Mouse (Mus musculus): ENCODE measurements around the gene Hap1.
"Not testable (repeated sequence)": the region's sequence is repeated elsewhere in the genome, so short reads cannot be mapped to it uniquely, and the experiment has no call there.

Hap1 gene

GRCm38 (mm10) chr11:100389931-100390445 is 34.1 kb upstream of the Hap1 start:
- no peak for ATAC-seq (ENCODE audit: low TSS enrichment)

- ATAC-seq (ENCODE audit: low TSS enrichment) = no peak
These were observed 32.7 kb upstream of the Hap1 start for GRCm38 (mm10) chr11:100388588-100388987.

GRCm38 (mm10) chr11:100387589-100388375 is 31.9 kb upstream of the Hap1 start:
- peak; percentile 71 for ATAC-seq (ENCODE audit: low TSS enrichment)

- no peak for ATAC-seq (ENCODE audit: low TSS enrichment)
These were observed 31.2 kb upstream of the Hap1 start for GRCm38 (mm10) chr11:100387111-100387510.

- no peak for ATAC-seq (ENCODE audit: low TSS enrichment)
These were observed 30.7 kb upstream of the Hap1 start for GRCm38 (mm10) chr11:100386586-100386985.

GRCm38 (mm10) chr11:100385016-100385415 is 29.1 kb upstream of the Hap1 start:
- ATAC-seq (ENCODE audit: low TSS enrichment) = no peak

- ATAC-seq (ENCODE audit: low TSS enrichment) = no peak
These were observed 26.8 kb upstream of the Hap1 start for GRCm38 (mm10) chr11:100382682-100383081.

- no peak for ATAC-seq (ENCODE audit: low TSS enrichment)
These were observed 23.4 kb upstream of the Hap1 start for GRCm38 (mm10) chr11:100379311-100379710.

- no peak for ATAC-seq (ENCODE audit: low TSS enrichment)
These were observed 22.5 kb upstream of the Hap1 start for GRCm38 (mm10) chr11:100378446-100378845.

GRCm38 (mm10) chr11:100377989-100378388 is 22.1 kb upstream of the Hap1 start:
- no peak for ATAC-seq (ENCODE audit: low TSS enrichment)

- no peak for ATAC-seq (ENCODE audit: low TSS enrichment)
These were observed 20.9 kb upstream of the Hap1 start for GRCm38 (mm10) chr11:100376746-100377389.

GRCm38 (mm10) chr11:100376005-100376404 is 20.1 kb upstream of the Hap1 start:
- no peak for ATAC-seq (ENCODE audit: low TSS enrichment)

GRCm38 (mm10) chr11:100375127-100375526 is 19.2 kb upstream of the Hap1 start:
- ATAC-seq (ENCODE audit: low TSS enrichment) = no peak

- ATAC-seq (ENCODE audit: low TSS enrichment) = no peak
These were observed 16.1 kb upstream of the Hap1 start for GRCm38 (mm10) chr11:100371981-100372558.

- no peak for ATAC-seq (ENCODE audit: low TSS enrichment)
These were observed 13.9 kb upstream of the Hap1 start for GRCm38 (mm10) chr11:100369822-100370221.

- ATAC-seq (ENCODE audit: low TSS enrichment) = no peak
These were observed 13.2 kb upstream of the Hap1 start for GRCm38 (mm10) chr11:100369145-100369544.

- peak; percentile 82 for ATAC-seq (ENCODE audit: low TSS enrichment)
These were observed 7.1 kb upstream of the Hap1 start for GRCm38 (mm10) chr11:100362979-100363562.

- peak; percentile 61; the same call in 1 of the 2 replicates for ATAC-seq (ENCODE audit: low TSS enrichment)
These were observed 6.5 kb upstream of the Hap1 start for GRCm38 (mm10) chr11:100362209-100362978.

GRCm38 (mm10) chr11:100361059-100361458 is 5.1 kb upstream of the Hap1 start:
- not testable (repeated sequence) for ATAC-seq (ENCODE audit: low TSS enrichment)

- no peak for ATAC-seq (ENCODE audit: low TSS enrichment)
These were observed 4.2 kb upstream of the Hap1 start for GRCm38 (mm10) chr11:100360175-100360574.

GRCm38 (mm10) chr11:100357408-100357807 is 1.5 kb upstream of the Hap1 start:
- ATAC-seq (ENCODE audit: low TSS enrichment) = no peak

- ATAC-seq (ENCODE audit: low TSS enrichment) = no peak
These were observed 887 bp upstream of the Hap1 start for GRCm38 (mm10) chr11:100356819-100357211.
